Mouse (Mus musculus) spleen, adult 2 months (tissue): ENCODE data around the gene Wdr26. TPM values are rescaled to one million over a fixed set of nuclear protein-coding genes. Genes with fewer than 3 reads are reported as not detected.
A peak's percentile ranks its signal among the peaks of the same experiment; 100 is the strongest.

Experiments
- DNase-seq, 2 experiments: peaks; one replicate each; pipeline versions ENCODE4 v3.0.0 to v3.0.0-alpha.2; 2012 to 2021; ENCODE audit warnings: low spot score in 2 of 2, low read depth in 1 of 2
- H3K27ac ChIP-seq: fragments of 200-500 bp; 2 replicates; pipeline ENCODE4 v1.5.1; 2012; ENCODE audit warnings: low read length, inconsistent platforms; ENCODE audit not compliant: insufficient read depth
- H3K27me3 ChIP-seq: fragments of 200-500 bp; 2 replicates; pipeline ENCODE4 v1.6.1; 2012; ENCODE audit warnings: mild to moderate bottlenecking, moderate library complexity, low read length, inconsistent platforms; ENCODE audit not compliant: control insufficient read depth, insufficient read depth
- H3K36me3 ChIP-seq: fragments of 200-500 bp; 2 replicates; pipeline ENCODE4 v1.6.1; 2012; ENCODE audit warnings: mild to moderate bottlenecking, low read length, inconsistent platforms; ENCODE audit not compliant: control insufficient read depth, insufficient read depth
- H3K4me1 ChIP-seq: fragments of 200-500 bp; 2 replicates; pipeline ENCODE4 v1.6.1; 2011; ENCODE audit warnings: inconsistent platforms; ENCODE audit not compliant: control insufficient read depth, insufficient read depth, insufficient read length
- H3K4me3 ChIP-seq: fragments of 200-500 bp; 2 replicates; pipeline ENCODE4 v1.5.1; 2011; ENCODE audit warnings: mild to moderate bottlenecking, inconsistent platforms; ENCODE audit not compliant: insufficient read depth, insufficient read length; ENCODE audit errors: extremely low read depth
- CTCF ChIP-seq: fragments of 200-500 bp; IDR thresholded peaks from 2 replicates; pipeline ENCODE4 v1.5.1; 2011; ENCODE audit warnings: mild to moderate bottlenecking, inconsistent platforms; ENCODE audit not compliant: insufficient read depth, insufficient read length, insufficient replicate concordance; ENCODE audit errors: extremely low read depth
- POLR2A ChIP-seq: fragments of 200-500 bp; IDR thresholded peaks from 2 replicates; pipeline ENCODE4 v1.6.1; 2011; ENCODE audit warnings: low read depth, low read length, inconsistent platforms
- WGBS: fragments of 180-500 bp; shearing (Covaris S2); methylation state at CpG from one replicate; pipeline ENCODE4 v1.1.7; 2018; 5-methylcytosine and 5-hydroxymethylcytosine counted together
- polyA plus RNA-seq: library from polyadenylated mRNA; depleted of rRNA; stranded (reverse); fragments of >200 nt; gene quantifications from 2 replicates; pipeline ENCODE4 v1.2.3, GENCODE M21; 2012

Gene Wdr26
- polyA plus RNA-seq, 1 experiment, result 37.2 TPM

GRCm38 (mm10) chr1:181144966-181145365, 66.8 kb downstream of the Wdr26 start:
- Histone ChIP-seq H3K4me1 (no peaks in the 10 kb centered on the region; the same call in 1 of the 2 replicates), H3K27ac (no peak overlapping the region), H3K36me3 (0 out of 2 replicates have a peak, but pooled peaks cover 3% of the 10 kb centered on the region), H3K27me3 (no peaks in the 10 kb centered on the region), H3K4me3 (peak overlapping the region; percentile 73)
- 10% methylated on average over 12 of the region's 12 CpGs for WGBS
- no peak for DNase-seq
- no peak for TF ChIP-seq POLR2A

GRCm38 (mm10) chr1:181143950-181144836, 67.6 kb downstream of the Wdr26 start, which contains the start of the genes Nvl and Cnih4:
Gene Nvl, minus strand, starts transcription at chr1:181144204.
Gene Cnih4, plus strand, starts transcription at chr1:181144693.
- peaks cover 5% of the 10 kb centered on the region; the same call in 1 of the 2 replicates for H3K36me3 ChIP-seq
- under 1% methylated on average over 52 of the region's 52 CpGs for WGBS
- peak; percentile 77 to 82 for DNase-seq
- TF ChIP-seq POLR2A, result peak; percentile 10
- TF ChIP-seq CTCF, result no peak
- no peaks in the 10 kb centered on the region for H3K27me3 ChIP-seq
- H3K27ac ChIP-seq, result peak within 1 kb of the TSS; percentile 89
- H3K4me3 ChIP-seq, result peak within 1 kb of the TSS; percentile 73
- no peaks in the 10 kb centered on the region; the same call in 1 of the 2 replicates for H3K4me1 ChIP-seq

GRCm38 (mm10) chr1:181143609-181143949, 68.2 kb downstream of the Wdr26 start:
- TF ChIP-seq CTCF (no peak), POLR2A (no peak)
- peak overlapping the region; percentile 89 for H3K27ac ChIP-seq
- WGBS, result under 1% methylated on average over 12 of the region's 12 CpGs
- H3K36me3 ChIP-seq, result peaks cover 8% of the 10 kb centered on the region; the same call in 1 of the 2 replicates
- H3K27me3 ChIP-seq, result no peaks in the 10 kb centered on the region
- H3K4me3 ChIP-seq, result peak overlapping the region; percentile 73
- no peaks in the 10 kb centered on the region; the same call in 1 of the 2 replicates for H3K4me1 ChIP-seq
- DNase-seq, result no peak

- H3K27me3 ChIP-seq, result no peaks in the 10 kb centered on the region
- WGBS, result 77% methylated on average over 7 of the region's 7 CpGs
- no peaks in the 10 kb centered on the region; the same call in 1 of the 2 replicates for H3K4me1 ChIP-seq
- H3K27ac ChIP-seq, result no peak overlapping the region
- DNase-seq, result no peak
- H3K4me3 ChIP-seq, result no peak overlapping the region
- TF ChIP-seq POLR2A (no peak), CTCF (no peak)
- peaks cover 25% of the 10 kb centered on the region for H3K36me3 ChIP-seq
Observed at GRCm38 (mm10) chr1:181138730-181139129, 73.1 kb downstream of the Wdr26 start.

- WGBS, result 93% methylated on average over 6 of the region's 6 CpGs
- TF ChIP-seq POLR2A, result no peak
- TF ChIP-seq CTCF, result no peak
- Histone ChIP-seq H3K36me3 (peaks cover 41% of the 10 kb centered on the region), H3K27ac (no peak overlapping the region), H3K27me3 (no peaks in the 10 kb centered on the region), H3K4me1 (no peaks in the 10 kb centered on the region), H3K4me3 (no peak overlapping the region)
- DNase-seq, result no peak
Observed at GRCm38 (mm10) chr1:181131915-181132314, 79.9 kb downstream of the Wdr26 start.

GRCm38 (mm10) chr1:181126766-181127165, 85.0 kb downstream of the Wdr26 start:
- Histone ChIP-seq H3K36me3 (peaks cover 29% of the 10 kb centered on the region), H3K27ac (no peak overlapping the region)
- 89% methylated on average over 9 of the region's 9 CpGs for WGBS

GRCm38 (mm10) chr1:181125916-181126315, 85.9 kb downstream of the Wdr26 start:
- Histone ChIP-seq H3K4me3 (no peak overlapping the region), H3K27me3 (no peaks in the 10 kb centered on the region), H3K27ac (no peak overlapping the region), H3K36me3 (peaks cover 29% of the 10 kb centered on the region), H3K4me1 (no peaks in the 10 kb centered on the region)
- TF ChIP-seq CTCF (no peak), POLR2A (no peak)
- 97% methylated on average over 3 of the region's 3 CpGs for WGBS
- DNase-seq, result no peak

More at GRCm38 (mm10) chr1:181126766-181127165, 85.0 kb downstream of the Wdr26 start:
- Histone ChIP-seq H3K4me3 (no peak overlapping the region), H3K4me1 (no peaks in the 10 kb centered on the region), H3K27me3 (no peaks in the 10 kb centered on the region)
- TF ChIP-seq POLR2A (no peak), CTCF (no peak)
- no peak for DNase-seq
